In the genomic region with DNA sequence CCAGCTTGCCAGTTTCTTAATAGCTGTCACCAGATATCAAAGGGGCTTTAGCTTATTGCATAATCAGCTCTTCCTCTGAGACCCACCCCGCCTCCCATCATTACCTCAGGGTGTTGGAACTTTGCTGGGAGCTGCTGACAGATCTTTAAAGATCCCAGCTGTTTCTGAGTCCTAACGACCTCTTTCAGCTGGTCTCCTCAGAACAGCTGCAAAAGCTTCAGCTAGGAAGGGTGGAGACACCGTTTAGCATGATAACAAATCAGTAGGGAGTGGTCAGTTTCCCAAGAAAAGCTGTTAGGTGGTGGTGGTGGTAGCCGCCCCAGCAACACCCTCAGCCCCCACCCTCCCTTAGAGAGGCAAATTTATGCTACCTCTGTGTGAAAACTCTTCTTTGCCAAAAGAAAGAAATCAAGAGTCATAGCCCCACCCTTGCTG, we compare ENCODE assay signal across 9 mouse cellular contexts.
A peak's percentile ranks its signal among the peaks of the same experiment; 100 is the strongest.
DNase-seq lines count a peak whose midpoint lies in the region; ATAC-seq lines count a peak whose summit lies in the region.
"Had no signal": no experiment of that assay in that cellular context is flagged by ENCODE, and none has a peak within 500 bp of the region (broad histone marks: within the 10 kb centered on the region; RNA-seq: fewer than 3 reads in every experiment).

No protein-coding gene starts in this region.

- H3K4me1 ChIP-seq in midbrain, embryonic 10.5 days: peaks cover 25% of the 10 kb centered on the region
- no peaks in the 10 kb centered on the region for H3K4me1 ChIP-seq in midbrain, embryonic 16.5 days (ENCODE audit: control insufficient read depth, insufficient read depth, low read length)
- no peaks in the 10 kb centered on the region for H3K4me1 ChIP-seq in forebrain, embryonic 16.5 days (replicated peaks; ENCODE audit: control insufficient read depth, insufficient read depth, low read length)

- no peaks in the 10 kb centered on the region for H3K36me3 ChIP-seq in midbrain, embryonic 10.5 days
- no peaks in the 10 kb centered on the region for H3K36me3 ChIP-seq in midbrain, embryonic 16.5 days (ENCODE audit: control insufficient read depth, insufficient read depth, low read length)
- no peaks in the 10 kb centered on the region for H3K36me3 ChIP-seq in forebrain, embryonic 16.5 days (ENCODE audit: control insufficient read depth, insufficient read depth)

- WGBS in midbrain, embryonic 10.5 days: 19% methylated on average over 4 of the region's 4 CpGs
- WGBS in midbrain, embryonic 16.5 days: 11% methylated on average over 4 of the region's 4 CpGs
- WGBS in forebrain, embryonic 16.5 days: 19% methylated on average over 4 of the region's 4 CpGs

- no peak for ATAC-seq in midbrain, embryonic 16.5 days
- ATAC-seq in forebrain, embryonic 16.5 days: no peak
- ATAC-seq: Patski had no signal

- peak overlapping the region; percentile 38 for H3K27ac ChIP-seq in midbrain, embryonic 10.5 days (replicated peaks)
- no peak overlapping the region for H3K27ac ChIP-seq in midbrain, embryonic 16.5 days (ENCODE audit: low read length)
- H3K27ac ChIP-seq in forebrain, embryonic 16.5 days (ENCODE audit: low read length): no peak overlapping the region

- H3K4me2 ChIP-seq in midbrain, embryonic 16.5 days (ENCODE audit: low read length): no peak overlapping the region
- no peak overlapping the region for H3K4me2 ChIP-seq in forebrain, embryonic 16.5 days (ENCODE audit: low read length)

- H3K27me3 ChIP-seq in midbrain, embryonic 10.5 days (ENCODE audit: low read depth, poor library complexity, severe bottlenecking): no peaks in the 10 kb centered on the region
- H3K27me3 ChIP-seq in midbrain, embryonic 16.5 days (ENCODE audit: control insufficient read depth, insufficient read depth, low read depth, low read length): no peaks in the 10 kb centered on the region
- no peaks in the 10 kb centered on the region for H3K27me3 ChIP-seq in forebrain, embryonic 16.5 days (replicated peaks; ENCODE audit: control insufficient read depth, insufficient read depth, low read length)
- H3K27me3 ChIP-seq: Patski had no signal

- DNase-seq in midbrain, embryonic 10.5 days (ENCODE audit: low spot score): peak; percentile 13
- DNase-seq in heart, adult 18-20 months: peak; percentile 79 to 86
- peak; percentile 5 to 37 for DNase-seq in kidney, postnatal 25 days
- peak; percentile 21 for DNase-seq in retina, postnatal 1 day
- no peak for DNase-seq in cerebellum, postnatal 10 days
- DNase-seq in left cerebral cortex, adult 18-20 months (ENCODE audit: low spot score in 2 of 2): no peak

- H3K9ac ChIP-seq in midbrain, embryonic 16.5 days (ENCODE audit: low read depth, low read length): no peak overlapping the region
- H3K9ac ChIP-seq in forebrain, embryonic 16.5 days (replicated peaks; ENCODE audit: low read depth, low read length): no peak overlapping the region

- no peaks in the 10 kb centered on the region for H3K9me3 ChIP-seq in midbrain, embryonic 10.5 days (replicated peaks)
- no peaks in the 10 kb centered on the region for H3K9me3 ChIP-seq in midbrain, embryonic 16.5 days (replicated peaks; ENCODE audit: control insufficient read depth, low read length, poor library complexity, severe bottlenecking)
- H3K9me3 ChIP-seq in forebrain, embryonic 16.5 days (ENCODE audit: control insufficient read depth, low read length): no peaks in the 10 kb centered on the region

- no peak overlapping the region for H3K4me3 ChIP-seq in midbrain, embryonic 10.5 days
- no peak overlapping the region for H3K4me3 ChIP-seq in midbrain, embryonic 16.5 days (ENCODE audit: low read depth, low read length)
- no peak overlapping the region for H3K4me3 ChIP-seq in forebrain, embryonic 16.5 days (replicated peaks; ENCODE audit: low read length)

Comparison
In these comparisons a context has a peak if more than half of its experiments do, and no peak if none do; other contexts are left out.
1. DNase-seq: peak in midbrain, embryonic 10.5 days (single experiment), heart, adult 18-20 months (2 of 2), kidney, postnatal 25 days (2 of 2) and retina, postnatal 1 day (single experiment); none in cerebellum, postnatal 10 days (0 of 2) and left cerebral cortex, adult 18-20 months (0 of 2).